Mouse (Mus musculus): Measurements from ENCODE around the gene Efs. TPM values are rescaled to one million over a fixed set of nuclear protein-coding genes. Genes with fewer than 3 reads are reported as not detected.
"Not testable (repeated sequence)": the region's sequence is repeated elsewhere in the genome, so short reads cannot be mapped to it uniquely, and the experiment has no call there.

The Efs gene
- 1 to 10 TPM; 2.5 to 4.4 (median 3.2) TPM for total RNA-seq (2022)

DNA sequence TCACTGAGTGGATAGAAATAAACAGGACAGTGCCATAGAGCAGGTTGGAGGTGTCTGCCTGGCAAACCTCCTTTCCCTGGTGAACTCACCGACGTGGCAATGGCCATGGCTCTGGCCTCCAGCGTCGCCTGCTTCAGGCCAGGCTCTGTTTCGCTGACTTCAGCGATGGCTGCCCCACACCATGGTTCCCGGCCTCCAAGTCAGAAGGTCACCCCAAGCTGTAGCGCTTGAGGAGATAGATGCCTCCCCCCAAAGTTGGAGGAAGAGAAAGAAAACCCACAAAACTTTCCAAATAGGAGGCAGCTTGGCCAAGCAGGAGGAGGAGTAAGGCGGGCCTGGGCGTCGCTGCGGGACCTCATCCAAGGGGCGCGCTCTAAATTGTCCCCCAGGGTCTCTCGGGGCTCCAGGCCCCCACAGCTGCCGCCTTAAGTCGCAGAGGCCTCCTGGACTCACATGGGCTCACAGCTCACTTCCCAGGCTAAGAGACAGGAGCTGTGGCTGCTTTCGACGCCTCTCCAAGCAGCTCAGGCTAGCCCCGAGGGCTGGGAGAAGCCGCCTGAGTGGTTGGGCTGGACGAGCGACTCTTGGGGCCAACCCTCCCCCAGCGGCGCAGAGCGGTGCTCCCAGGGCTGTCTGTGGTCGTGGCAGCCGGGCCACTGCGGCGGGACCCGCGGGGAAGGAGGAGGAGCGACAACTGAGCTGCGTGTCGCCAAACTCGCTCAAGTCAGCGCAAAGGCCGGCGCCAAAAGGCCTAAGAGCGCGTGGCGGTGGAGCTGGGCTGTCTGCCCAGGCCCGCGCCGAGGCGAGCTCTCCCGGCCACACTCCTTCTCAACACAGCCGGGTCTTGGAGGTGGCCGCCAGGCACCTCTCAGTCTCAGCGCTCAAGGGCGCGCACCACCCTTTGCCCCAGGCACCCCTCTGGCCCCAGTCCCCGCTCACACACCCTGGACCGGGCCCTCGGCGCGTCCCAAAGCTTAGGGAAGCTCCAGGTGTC, at the start of gene Efs:
TSS of gene Efs (minus strand) at position 778 of the 994 bp plus-strand sequence.
- peak; percentile 17 for DNase-seq

DNA sequence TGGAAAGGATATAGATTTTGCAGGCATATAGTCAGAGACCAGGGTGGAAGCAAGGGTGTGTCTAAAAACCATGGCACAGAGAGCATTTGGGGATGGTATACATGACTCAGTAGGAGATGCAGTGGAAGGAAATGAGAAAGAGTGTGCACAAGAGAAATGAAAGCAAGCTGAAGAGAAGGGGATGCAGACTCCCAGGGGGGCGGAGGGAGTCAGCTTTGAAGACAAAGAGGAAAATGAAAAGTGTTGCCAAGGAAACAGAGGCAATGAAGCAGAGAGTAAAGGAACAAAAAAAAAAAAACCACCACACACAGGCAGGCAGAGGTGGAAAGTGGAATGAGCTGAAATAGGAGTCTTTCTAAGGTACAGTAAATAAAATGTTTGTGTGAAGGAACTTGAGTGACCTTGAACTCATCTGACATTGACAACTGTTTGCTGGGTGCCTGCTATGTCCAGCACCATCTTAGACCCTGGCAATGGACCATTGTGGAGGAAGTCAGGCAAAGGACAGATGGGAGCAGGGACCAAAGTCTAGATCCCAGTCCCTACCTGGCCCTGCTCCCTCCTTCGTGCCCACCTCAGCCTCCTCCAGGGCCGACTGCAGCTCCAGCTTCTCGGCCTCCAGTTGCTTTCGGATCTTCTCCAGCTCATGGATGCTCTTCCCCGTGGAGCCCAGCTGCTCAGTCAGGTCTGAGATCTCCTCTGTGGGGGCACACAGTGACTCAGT, 48.3 kb upstream of the Efs start:
- no peak for DNase-seq

DNA sequence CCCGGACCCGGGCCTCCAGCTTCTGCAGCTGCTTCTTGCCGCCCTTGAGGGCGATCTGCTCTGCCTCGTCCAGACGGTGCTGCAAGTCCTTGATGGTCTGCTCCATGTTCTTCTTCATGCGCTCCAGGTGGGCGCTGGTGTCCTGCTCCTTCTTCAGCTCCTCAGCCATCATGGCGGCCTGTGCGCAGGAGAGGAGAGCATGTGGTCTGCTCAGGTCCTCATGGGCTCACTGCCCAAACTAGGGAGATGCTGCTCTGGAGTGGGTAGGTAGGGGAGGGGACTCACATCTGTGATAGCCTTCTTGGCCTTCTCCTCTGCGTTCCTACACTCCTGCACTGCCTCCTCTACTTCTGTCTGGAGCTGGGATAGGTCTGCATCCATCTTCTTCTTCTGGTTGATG, 46.9 kb upstream of the Efs start:
- DNase-seq, result not testable (repeated sequence)

DNA sequence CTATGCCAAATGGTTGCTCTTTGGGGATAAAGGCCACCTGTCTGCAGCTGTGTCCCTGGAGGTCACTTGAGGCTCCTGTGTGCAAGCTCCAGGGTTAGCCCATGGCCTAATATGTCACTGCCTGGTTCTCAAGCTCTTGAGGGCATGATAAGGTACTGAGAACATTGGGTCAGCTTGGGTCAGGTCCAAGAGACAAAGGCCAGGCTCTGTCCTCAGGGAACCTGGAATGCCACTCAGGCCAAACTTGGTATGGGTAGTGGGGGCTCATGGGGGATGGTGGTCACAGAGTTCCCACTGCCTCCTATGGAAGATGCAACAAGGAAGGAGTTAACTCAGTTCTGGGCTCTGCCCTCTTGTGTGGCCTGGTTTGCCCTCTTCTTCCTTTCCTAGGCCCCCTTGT, 42.4 kb upstream of the Efs start:
- DNase-seq, result no peak

DNA sequence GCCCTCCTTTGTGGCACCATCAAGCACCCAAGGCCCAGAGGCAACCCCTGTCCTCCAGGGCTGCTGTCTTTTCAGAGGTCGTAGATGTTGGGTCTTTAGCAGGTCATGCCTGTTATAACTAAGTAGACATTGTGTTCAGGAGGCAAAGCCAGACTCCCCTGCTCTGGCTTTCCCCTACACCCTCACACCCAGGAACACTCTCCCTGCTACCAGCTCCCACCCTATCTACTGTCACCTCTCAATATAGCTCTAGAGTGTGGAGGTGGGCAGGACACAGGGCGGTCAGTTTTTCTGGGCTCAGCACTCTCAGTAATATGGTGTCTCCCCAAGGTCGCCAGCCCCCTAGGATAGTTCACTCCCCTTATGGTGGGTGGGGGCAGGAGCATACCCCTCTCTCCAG, 41.9 kb upstream of the Efs start:
- DNase-seq, result no peak

DNA sequence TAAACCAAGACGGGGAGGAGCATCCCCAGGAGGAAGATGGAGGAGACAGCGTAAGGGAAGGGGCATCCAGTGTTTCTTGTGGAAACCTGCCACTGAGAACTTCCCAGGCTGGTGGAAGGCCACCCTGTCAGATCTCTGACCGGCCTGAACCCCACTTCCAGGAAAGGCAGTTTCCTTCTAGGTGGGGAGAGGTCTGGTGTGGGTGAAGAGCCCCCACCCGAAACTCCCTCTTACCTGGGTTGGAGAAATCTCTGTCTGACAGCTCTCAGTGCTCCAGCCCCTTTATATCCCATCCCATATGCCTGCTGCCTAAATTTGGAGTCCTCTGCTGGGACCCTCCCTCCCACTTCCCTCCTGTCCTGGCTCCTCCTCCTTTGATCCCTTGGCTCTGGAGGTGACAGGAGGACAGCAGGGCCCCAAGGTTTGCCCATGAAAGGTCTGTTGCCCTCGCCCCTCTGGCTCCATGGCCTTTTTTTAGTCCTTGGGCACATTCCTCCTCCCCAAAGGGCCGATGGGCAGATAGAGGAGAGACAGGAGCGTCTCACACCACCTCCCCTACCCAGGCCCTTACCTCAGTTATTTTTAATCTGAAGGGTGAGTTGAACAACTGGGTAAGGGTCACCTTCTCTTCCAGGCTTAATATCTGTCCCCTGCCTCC, 40.5 kb upstream of the Efs start, which contains the start of gene Myh6:
TSS of gene Myh6 (minus strand) at position 608 of the 658 bp plus-strand sequence.
- DNase-seq, result no peak

DNA sequence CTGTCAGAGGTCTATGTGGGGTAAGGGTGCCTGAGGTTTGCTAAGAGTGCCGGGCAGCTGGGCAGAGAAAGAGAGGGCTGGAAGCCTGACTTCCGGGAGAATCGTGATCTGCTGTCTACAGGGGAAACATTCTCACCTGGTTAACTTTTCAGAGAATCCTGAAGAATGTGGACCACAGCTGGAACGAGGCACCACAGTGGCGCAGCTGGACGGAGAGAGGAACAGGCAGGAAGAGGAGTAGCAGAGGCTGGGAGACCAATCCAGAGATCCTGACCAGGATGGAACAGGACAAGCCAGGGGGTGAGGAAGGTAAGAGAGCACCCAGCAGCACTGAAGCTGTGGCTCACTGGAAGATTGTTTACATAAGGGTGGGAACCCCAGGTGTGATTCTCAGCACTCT, 39.7 kb upstream of the Efs start:
- DNase-seq, result no peak

DNA sequence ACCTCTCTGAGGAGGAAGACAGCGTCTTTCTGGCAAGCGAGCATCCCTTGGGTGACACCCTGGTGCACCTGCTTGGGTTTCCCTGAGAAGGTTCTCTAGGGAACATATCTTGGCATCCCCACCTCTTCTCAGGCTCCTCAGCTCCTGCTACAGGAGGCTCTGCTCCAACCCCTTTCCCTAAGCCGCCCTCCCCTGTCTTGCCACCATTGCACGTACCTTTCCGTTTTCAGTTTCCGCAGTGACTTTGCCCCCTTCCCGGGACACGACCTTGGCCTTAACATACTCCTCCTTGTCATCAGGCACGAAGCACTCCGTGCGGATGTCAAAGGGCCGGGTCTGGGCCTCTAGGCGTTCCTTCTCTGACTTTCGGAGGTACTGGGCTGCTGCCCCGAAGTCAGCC, 39.1 kb upstream of the Efs start:
- DNase-seq, result no peak

DNA sequence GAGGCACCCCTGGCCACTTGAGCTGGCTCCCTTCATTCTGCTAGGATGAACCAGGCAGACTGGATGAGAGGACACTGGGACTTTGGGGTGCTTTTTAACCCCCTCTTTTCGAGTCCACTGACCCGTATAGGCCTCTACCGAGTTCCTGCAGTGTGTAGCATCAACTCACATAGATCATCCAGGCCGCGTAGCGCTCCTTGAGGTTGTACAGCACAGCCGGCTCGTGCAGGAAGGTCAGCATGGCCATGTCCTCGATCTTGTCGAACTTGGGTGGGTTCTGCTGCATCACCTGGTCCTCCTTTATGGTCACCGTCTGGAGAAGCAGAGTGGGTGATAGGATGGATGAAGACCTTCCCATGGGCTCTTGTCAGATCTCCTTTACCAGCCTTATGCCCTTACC, 37.8 kb upstream of the Efs start:
- DNase-seq, result no peak

DNA sequence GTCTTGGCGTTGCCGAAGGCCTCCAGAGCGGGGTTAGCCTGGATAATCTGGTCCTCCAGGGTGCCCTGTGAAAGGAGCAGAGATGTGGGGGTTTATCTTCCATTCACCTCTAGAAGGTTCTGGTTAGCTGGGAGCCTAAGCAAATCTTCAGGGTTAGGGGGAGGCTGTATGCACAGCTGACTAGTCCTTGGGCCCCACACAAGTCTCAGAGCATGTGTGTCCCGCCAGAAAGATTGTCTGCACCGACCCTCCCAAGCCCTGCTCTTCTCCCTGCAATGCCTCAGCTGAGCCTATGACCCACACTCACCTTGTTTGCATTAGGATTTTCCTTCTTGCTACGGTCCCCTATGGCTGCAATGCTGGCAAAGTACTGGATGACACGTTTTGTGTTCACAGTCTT, 36.8 kb upstream of the Efs start:
- no peak for DNase-seq

DNA sequence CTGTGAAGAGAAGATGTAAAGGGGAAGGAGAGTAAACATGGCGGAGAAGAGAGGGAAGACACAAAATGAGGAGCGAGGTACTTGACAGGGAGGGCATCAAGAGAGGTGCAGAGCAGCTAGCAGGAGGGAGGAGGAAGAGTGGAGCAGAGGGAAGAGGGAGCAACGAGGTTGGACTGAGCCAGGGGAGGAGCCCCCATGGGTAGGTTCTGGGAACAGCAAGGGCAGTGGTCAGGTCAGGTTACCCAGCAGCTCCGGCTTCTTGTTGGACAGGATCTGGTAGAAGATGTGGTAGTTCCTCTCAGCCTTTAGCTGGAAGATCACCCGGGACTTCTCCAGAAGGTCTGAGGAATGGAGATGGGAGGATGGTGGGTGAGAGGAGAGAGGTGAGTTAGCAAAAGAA, 35.6 kb upstream of the Efs start:
- no peak for DNase-seq

DNA sequence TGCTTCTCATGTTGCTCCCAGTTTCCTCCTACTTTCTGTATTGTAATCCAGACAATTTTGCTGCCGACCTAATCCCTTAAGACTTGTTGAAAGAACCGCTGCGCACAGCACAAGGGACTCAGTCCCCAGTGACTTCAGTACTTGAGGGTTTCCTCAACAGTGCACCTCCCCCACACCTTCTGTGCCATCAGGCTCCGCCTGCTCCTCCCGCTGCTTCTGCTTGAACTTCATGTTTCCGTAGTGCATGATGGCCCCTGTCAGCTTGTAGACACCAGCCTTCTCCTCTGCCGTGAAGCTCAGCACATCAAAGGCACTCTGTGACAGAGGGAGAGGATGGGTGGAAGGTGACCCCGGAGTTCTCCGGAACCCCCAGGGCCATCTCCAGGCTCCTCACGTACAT, 34.8 kb upstream of the Efs start:
- DNase-seq, result no peak

DNA sequence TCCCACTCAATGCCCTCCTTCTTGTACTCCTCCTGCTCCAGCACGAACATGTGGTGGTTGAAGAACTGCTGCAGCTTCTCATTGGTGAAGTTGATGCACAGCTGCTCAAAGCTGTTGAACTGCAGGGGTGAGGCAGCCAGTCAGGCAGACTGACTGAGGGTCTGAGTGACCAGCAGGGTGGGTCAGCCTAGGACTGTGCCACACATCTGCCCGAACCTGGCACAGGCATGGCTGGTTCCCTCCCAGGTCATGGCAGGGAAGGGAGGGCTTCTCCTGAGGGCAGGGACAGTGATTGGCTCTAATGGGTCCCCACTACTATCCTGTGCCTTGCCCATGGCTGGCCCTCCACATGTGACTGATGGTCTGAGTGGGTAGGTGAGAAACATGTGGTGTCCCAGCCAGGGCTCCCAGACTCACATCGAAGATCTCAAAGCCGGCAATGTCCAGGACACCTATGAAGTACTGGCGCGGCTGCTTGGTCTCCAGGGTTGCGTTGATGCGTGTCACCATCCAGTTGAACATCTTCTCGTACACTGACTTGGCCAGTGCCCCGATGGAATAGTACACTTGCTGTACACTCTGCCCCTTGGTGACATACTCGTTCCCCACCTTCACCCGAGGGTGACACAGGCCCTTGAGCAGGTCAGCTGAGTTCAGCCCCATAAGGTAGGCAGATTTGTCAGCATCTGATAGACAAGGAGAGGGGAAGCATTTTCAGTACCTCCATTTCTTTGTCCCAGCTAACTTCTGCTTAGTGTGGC, 34.1 kb upstream of the Efs start:
- DNase-seq, result not testable (repeated sequence)

DNA sequence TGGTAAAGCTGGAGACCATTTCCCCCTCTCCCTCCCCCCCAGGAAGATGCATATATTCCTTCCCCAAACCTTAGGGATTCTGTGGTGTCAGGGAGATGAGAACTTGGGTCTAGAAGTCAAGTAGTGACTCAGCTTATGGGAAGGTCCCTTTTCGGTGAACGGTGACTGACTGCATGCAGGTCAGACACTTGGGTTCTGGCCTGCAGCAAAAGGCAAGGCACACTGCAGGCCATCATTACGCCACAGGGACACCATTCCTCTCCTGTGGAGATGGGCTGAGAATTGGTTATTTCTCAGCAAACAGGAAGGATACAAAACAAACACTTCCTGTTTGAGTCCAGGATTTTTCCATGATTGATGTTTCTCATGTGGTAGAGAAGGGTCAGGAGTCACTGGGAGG, 33.3 kb upstream of the Efs start:
- no peak for DNase-seq

DNA sequence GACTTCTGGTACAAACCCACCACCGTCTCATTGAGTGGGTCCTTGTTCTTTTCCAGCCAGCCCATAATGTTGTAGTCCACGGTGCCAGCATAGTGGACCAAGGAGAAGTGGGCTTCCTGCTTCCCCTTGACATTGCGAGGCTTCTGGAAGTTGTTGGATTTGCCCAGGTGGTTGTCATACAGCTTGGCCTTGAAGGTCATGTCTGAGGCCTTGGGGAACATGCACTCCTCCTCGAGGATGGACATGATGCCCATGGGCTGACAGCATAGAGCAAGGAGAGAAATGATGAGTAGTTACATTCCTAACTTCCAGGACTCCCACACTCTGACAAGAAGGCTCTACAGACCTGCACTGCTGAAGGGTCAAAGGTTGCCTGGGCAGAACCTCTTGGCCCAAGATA, 32.6 kb upstream of the Efs start:
- no peak for DNase-seq

DNA sequence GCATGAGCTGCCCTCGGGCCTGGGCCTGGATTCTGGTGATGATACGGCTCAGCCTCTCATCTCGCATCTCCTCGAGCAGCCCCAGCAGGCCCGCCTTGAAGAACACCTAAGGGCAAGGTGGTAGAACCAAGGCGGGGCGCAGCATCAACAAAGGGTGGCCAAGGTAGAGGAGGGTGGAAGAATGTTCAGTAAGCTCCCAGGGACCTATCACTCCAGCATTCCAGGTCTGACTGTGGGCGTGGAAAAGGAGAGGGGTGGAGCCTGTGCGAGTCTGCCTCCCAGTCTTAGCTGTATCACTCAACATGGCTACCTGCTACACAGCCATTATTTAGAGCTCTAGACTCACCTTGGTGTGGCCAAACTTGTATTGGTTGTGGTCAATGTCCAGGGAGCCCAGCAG, 30.6 kb upstream of the Efs start:
- no peak for DNase-seq

DNA sequence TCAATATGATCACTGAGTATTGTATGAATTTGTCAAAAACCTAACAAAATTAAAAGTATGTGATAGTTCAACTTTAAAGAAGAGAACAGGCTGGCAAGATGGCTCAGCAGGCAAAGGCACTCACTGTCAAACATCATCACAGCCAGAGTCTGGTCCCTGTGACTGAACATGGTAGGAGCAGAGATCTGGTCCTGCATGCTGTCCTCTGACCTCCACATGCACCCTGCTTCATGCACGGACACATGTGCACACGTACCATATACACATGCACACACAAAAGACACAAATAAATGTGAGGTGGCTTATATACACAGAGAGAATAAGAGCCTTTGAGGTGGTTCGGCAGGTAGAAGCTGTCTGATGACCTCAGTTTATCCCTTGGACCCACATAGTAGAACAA, 29.6 kb upstream of the Efs start:
- no peak for DNase-seq

DNA sequence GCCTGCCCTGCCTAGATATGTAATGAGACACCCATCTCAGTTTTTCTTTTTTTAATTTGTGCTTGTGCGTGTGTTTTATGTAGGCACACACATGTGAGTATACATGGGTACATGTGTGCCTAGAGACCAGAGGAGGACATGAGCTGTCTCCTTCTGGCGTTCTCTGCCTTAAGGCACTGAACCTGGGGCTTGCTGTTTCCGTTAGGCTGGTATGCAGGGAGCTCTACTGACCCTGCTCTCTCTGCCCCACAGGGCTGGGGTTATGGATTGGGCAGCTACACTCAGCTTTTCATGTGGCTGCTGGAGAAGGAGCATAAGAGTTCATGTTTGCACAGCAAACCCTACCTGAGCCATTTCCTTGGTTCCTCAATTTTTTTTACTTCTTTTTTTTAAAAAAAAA, 28.5 kb upstream of the Efs start:
- DNase-seq, result no peak

DNA sequence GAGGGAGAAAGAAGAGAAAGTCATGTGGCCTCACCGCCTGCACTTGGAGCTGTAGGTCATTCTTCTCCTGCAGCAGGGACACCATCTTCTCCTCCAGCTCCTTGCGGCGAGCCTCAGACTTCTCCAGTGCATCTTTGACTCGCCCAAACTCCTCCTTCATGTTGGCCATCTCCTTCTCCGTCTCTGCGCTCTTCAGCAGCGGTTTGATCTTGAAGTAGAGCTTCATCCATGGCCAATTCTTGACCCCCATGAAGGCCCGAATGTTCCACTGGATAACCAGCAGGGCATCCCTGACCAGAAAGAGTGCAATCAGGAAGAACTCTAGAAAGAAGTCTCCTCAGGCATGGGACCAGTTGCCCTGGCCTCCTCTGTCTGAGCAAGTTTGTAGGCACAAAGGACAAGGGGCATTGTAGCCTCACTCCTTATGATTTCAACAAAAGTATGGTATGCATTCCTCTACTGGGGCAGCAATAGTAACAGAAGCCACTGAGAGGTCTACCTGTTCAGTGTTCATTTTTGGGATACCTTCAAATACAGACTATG, 27.8 kb upstream of the Efs start:
- no peak for DNase-seq

DNA sequence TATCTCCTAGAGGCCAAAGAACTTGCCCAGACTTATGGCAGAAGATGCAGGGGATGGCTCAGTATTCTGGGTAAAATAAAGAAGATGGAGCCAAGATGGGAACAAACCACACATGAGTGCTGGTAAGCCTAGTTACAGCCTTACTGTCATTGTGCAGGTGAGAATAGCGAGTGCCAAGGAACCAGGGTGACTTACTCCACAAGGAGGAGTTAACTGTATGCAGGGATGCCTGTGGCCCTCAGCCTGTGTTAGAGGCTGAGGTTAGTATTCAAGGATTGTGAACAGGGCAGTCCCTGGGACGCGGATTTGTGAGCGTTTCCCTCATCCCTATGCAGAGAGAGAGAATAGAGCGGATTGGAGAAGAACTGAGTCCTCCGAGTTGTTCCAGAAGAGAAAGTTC, 25.7 kb upstream of the Efs start:
- DNase-seq, result no peak

DNA sequence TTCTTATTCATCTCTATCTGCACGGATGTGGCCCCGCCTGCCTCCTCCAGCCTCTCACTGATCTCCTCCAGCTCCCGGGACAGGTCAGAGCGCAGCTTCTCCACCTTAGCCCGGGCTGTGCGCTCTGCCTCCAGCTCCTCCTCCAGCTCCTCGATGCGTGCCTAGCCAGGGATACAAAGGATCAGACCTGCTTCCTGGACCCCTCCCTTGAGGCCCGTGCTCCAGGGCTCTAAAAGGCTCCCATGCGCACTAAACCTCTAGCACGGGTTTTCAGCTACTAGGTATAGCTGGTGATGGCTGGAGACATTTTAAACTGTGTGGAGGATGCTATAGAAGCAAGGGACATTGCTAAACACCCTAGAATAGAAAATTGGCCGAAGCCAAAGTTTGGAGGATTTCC, 24.6 kb upstream of the Efs start:
- no peak for DNase-seq

DNA sequence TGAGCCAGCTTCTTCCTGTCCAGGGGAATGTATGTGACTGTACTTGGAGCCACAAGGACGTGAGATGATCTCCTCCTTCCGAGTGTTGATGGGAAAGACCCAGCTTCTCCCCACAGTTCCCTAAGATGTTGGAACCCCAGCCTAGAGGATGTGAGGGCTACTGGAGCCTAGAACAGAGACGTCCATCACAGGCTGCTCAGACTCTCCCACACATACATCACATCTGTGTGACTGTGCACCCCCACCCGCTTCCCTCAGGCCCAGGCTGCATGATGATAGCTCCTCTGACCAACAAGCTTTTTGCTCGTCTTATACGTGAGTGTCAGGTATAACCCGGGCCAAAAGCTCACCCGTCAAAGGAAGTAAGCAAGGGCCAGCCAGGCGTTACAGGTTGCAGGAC, 22.9 kb upstream of the Efs start:
- DNase-seq, result no peak
